Comparison of ENCODE assay signal across 8 mouse cellular contexts in the genomic region with DNA sequence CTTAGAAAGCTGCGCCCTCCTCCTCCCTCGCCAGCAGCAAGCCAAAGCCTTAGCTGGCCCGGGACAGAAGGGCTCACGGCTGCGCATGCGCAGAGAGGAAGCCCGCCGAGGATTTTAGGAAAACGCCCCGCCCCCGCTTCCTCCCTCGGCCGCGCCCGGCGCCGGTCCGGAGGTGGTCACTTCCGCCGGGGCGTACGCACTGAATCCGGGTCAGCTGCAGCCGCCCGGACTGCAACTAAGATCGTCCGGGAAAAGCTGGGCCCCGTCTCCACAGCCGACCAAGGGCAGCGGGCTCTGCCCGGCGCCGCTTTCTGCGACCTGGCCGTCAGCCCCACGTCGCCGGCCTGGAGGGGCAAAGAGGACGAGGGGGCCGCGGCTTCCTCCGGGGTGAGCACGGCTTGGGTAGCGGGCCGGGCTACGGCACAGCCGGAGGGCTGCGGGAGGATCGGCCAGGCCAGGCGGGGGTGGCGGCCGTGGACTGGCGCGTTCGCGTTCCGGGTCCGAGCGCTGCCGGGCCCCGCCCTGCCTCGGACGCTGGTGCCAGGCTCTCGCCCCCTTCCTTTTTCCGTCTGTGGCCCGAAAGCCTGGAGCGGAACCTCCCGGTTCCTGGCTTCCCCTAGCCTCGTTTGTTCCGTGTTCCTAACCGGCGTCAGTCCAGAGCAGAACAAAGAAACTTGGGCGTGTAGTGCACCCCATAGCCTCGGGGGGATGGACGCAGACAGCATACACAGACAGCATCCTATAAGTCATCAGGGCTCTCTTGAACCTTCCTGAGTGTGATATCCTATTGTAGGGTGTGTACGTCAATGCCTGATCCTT. TPM values are rescaled to one million over a fixed set of nuclear protein-coding genes. Genes with fewer than 3 reads are reported as not detected.
DNase-seq lines count a peak whose midpoint lies in the region; ATAC-seq and TF ChIP-seq lines count a peak whose summit lies in the region.

A gene (plus strand): TSS at position 164 of the 819 bp plus-strand sequence.

- H3K36me3 ChIP-seq in MEL (ENCODE audit: control insufficient read depth in 1 of 2, insufficient read depth in 2 of 2, low read length in 2 of 2) = peaks cover 0 to 21% of the 10 kb centered on the region in 2 experiments; a peak in 2 of 4 replicates
- peaks cover 5% of the 10 kb centered on the region for H3K36me3 ChIP-seq in forebrain, postnatal 0 days (ENCODE audit: insufficient read depth)
- H3K36me3 ChIP-seq in lung, embryonic 15.5 days = 0 out of 2 replicates have a peak, but pooled peaks cover under 1% of the 10 kb centered on the region

- peaks cover 14% of the 10 kb centered on the region for H3K79me2 ChIP-seq in MEL (ENCODE audit: control insufficient read depth, insufficient read depth, low read length, poor library complexity)

- H3K9me3 ChIP-seq in MEL (replicated peaks; ENCODE audit: insufficient read depth, low read length) = no peaks in the 10 kb centered on the region
- no peaks in the 10 kb centered on the region for H3K9me3 ChIP-seq in forebrain, postnatal 0 days (ENCODE audit: low read length)
- H3K9me3 ChIP-seq in lung, embryonic 15.5 days = no peaks in the 10 kb centered on the region

- peak within 1 kb of the TSS; percentile 65 for H3K27ac ChIP-seq in MEL (ENCODE audit: control insufficient read depth, low read depth, low read length)
- H3K27ac ChIP-seq in cerebellum, adult 2 months (ENCODE audit: insufficient read depth, low read length) = peak within 1 kb of the TSS; percentile 65
- H3K27ac ChIP-seq in forebrain, postnatal 0 days (ENCODE audit: low read depth, low read length) = peak within 1 kb of the TSS; percentile 90
- peak within 1 kb of the TSS; percentile 96 for H3K27ac ChIP-seq in lung, embryonic 15.5 days

- WGBS in cerebellum, adult 2 months = under 1% methylated on average over 76 of the region's 76 CpGs
- WGBS in forebrain, postnatal 0 days = under 1% methylated on average over 74 of the region's 76 CpGs
- WGBS in lung, embryonic 15.5 days = 0% methylated on average over 60 of the region's 76 CpGs

- TF ChIP-seq EP300 in MEL (IDR thresholded peaks at IDR 0.05; ENCODE audit: low read depth in 1 of 2, low read length in 2 of 2) = no peak

- peak within 1 kb of the TSS; percentile 65 for H3K4me2 ChIP-seq in forebrain, postnatal 0 days (ENCODE audit: low read depth)
- H3K4me2 ChIP-seq in lung, embryonic 15.5 days = peak within 1 kb of the TSS; percentile 57

- H3K9ac ChIP-seq in MEL (ENCODE audit: control insufficient read depth, low read depth, low read length, poor library complexity, severe bottlenecking) = peak within 1 kb of the TSS; percentile 93
- peak within 1 kb of the TSS; percentile 98 for H3K9ac ChIP-seq in forebrain, postnatal 0 days
- H3K9ac ChIP-seq in lung, embryonic 15.5 days = peak within 1 kb of the TSS; percentile 97

- TF ChIP-seq POLR2A in MEL (IDR thresholded peaks at IDR 0.05; ENCODE audit: control insufficient read depth in 1 of 2, insufficient read depth in 1 of 2, low read depth in 1 of 2, low read length in 2 of 2, poor library complexity in 1 of 2) = peak; percentile 57 to 73; a peak in 3 of 4 replicates
- TF ChIP-seq POLR2A in cerebellum, adult 2 months (IDR thresholded peaks at IDR 0.05; ENCODE audit: borderline replicate concordance, insufficient read depth, low read length) = peak; percentile 95

- TF ChIP-seq CTCF in MEL (IDR thresholded peaks at IDR 0.05 in 2 of 3, conservative IDR thresholded peaks at IDR 0.05 in 1 of 3; ENCODE audit: control insufficient read depth in 1 of 3, insufficient read depth in 1 of 3, low read depth in 2 of 3, low read length in 3 of 3, poor library complexity in 1 of 3, severe bottlenecking in 1 of 3) = no peak
- TF ChIP-seq CTCF in cerebellum, adult 2 months (IDR thresholded peaks at IDR 0.05; ENCODE audit: borderline replicate concordance, insufficient read depth, low read depth, low read length) = no peak
- TF ChIP-seq CTCF in forebrain, postnatal 0 days (IDR thresholded peaks at IDR 0.05; ENCODE audit: low read depth) = peak; percentile 20

- DNase-seq in MEL (ENCODE audit: low read depth, low spot score) = peak; percentile 93
- peak; percentile 96 to 97 for DNase-seq in cerebellum, adult 2 months
- DNase-seq in forebrain, postnatal 0 days = peak; percentile 94
- peak; percentile 99 for DNase-seq in heart, postnatal 4 days
- peak; percentile 87 to 93 for DNase-seq in layer of hippocampus, adult 8-10 months (ENCODE audit: low spot score in 2 of 2)
- DNase-seq in ovary, adult 18-20 months (ENCODE audit: low spot score) = peak; percentile 92
- DNase-seq in thymus, postnatal 0 days (ENCODE audit: low spot score) = peak; percentile 87

- H3K27me3 ChIP-seq in MEL (ENCODE audit: control insufficient read depth in 1 of 2, insufficient read depth in 2 of 2, low read length in 2 of 2) = peaks cover 0 to 2% of the 10 kb centered on the region in 2 experiments; a peak in 1 of 4 replicates
- H3K27me3 ChIP-seq in cerebellum, adult 2 months (ENCODE audit: control insufficient read depth, insufficient read depth, low read length) = no peaks in the 10 kb centered on the region
- no peaks in the 10 kb centered on the region for H3K27me3 ChIP-seq in forebrain, postnatal 0 days (ENCODE audit: insufficient read depth, low read length)
- no peaks in the 10 kb centered on the region for H3K27me3 ChIP-seq in lung, embryonic 15.5 days

- no peak for TF ChIP-seq RAD21 in MEL (IDR thresholded peaks at IDR 0.05; ENCODE audit: low read depth, low read length)

- H3K4me1 ChIP-seq in MEL (ENCODE audit: control insufficient read depth in 1 of 2, insufficient read depth in 2 of 2, low read length in 2 of 2) = peaks cover 9 to 19% of the 10 kb centered on the region in 2 experiments
- no peaks in the 10 kb centered on the region for H3K4me1 ChIP-seq in cerebellum, adult 2 months (ENCODE audit: control insufficient read depth, insufficient read depth, low read length)
- peaks cover 8% of the 10 kb centered on the region; the same call in 1 of the 2 replicates for H3K4me1 ChIP-seq in forebrain, postnatal 0 days (ENCODE audit: insufficient read depth)
- peaks cover 35% of the 10 kb centered on the region for H3K4me1 ChIP-seq in lung, embryonic 15.5 days

- peak; percentile 87 for ATAC-seq in forebrain, postnatal 0 days
- peak; percentile 93 for ATAC-seq in lung, embryonic 15.5 days (ENCODE audit: borderline replicate concordance, extremely low read depth, low FRiP score, low TSS enrichment)

- peak within 1 kb of the TSS; percentile 75 to 79 for H3K4me3 ChIP-seq in MEL (ENCODE audit: control insufficient read depth in 1 of 2, insufficient read depth in 1 of 2, low read depth in 2 of 2, low read length in 2 of 2)
- peak within 1 kb of the TSS; percentile 99 for H3K4me3 ChIP-seq in cerebellum, adult 2 months (replicated peaks; ENCODE audit: insufficient read depth, low read depth, low read length)
- peak within 1 kb of the TSS; percentile 99 for H3K4me3 ChIP-seq in forebrain, postnatal 0 days (ENCODE audit: low read depth, low read length)
- H3K4me3 ChIP-seq in lung, embryonic 15.5 days = peak within 1 kb of the TSS; percentile 88

TF ChIP-seq in MEL, 35 proteins besides CTCF, POLR2A, EP300 and RAD21 (continues in another document):
- TF ChIP-seq MAFK (IDR thresholded peaks at IDR 0.05; ENCODE audit: borderline replicate concordance, low read depth, low read length) = no peak
- TF ChIP-seq ZNF384 (IDR thresholded peaks at IDR 0.05; ENCODE audit: low read depth, low read length) = no peak
- TF ChIP-seq TAL1 (IDR thresholded peaks at IDR 0.05; ENCODE audit: low read length) = no peak
- no peak for TF ChIP-seq RCOR1 (IDR thresholded peaks at IDR 0.05; ENCODE audit: low read depth, low read length)
- no peak for TF ChIP-seq MYC (IDR thresholded peaks at IDR 0.05; ENCODE audit: low read depth, low read length)
- TF ChIP-seq JUND (IDR thresholded peaks at IDR 0.05; ENCODE audit: low read depth, low read length) = no peak
- TF ChIP-seq USF1 (IDR thresholded peaks at IDR 0.05; ENCODE audit: low read depth, low read length) = no peak
- peak; percentile 99 for TF ChIP-seq NRF1 (IDR thresholded peaks at IDR 0.05; ENCODE audit: insufficient read depth, low read depth, low read length, poor library complexity, severe bottlenecking)
- TF ChIP-seq UBTF (IDR thresholded peaks at IDR 0.05; ENCODE audit: borderline replicate concordance, insufficient read depth, low read depth, low read length) = no peak
- no peak; the same call in 1 of the 2 replicates for TF ChIP-seq MXI1 (IDR thresholded peaks at IDR 0.05; ENCODE audit: low read depth, low read length)
- no peak for TF ChIP-seq SMC3 (IDR thresholded peaks at IDR 0.05; ENCODE audit: low read depth, low read length)
- no peak for TF ChIP-seq CHD1 (IDR thresholded peaks at IDR 0.05; ENCODE audit: low read depth, low read length)
- TF ChIP-seq ZKSCAN1 (IDR thresholded peaks at IDR 0.05; ENCODE audit: low read depth, low read length) = no peak
- no peak for TF ChIP-seq GABPA (IDR thresholded peaks at IDR 0.05; ENCODE audit: low read depth, low read length)
- TF ChIP-seq POLR2AphosphoS5 (IDR thresholded peaks at IDR 0.05; ENCODE audit: borderline replicate concordance, low read depth, low read length) = no peak
- no peak for TF ChIP-seq CHD2 (IDR thresholded peaks at IDR 0.05; ENCODE audit: low read length)
- no peak for TF ChIP-seq MAX (IDR thresholded peaks at IDR 0.05; ENCODE audit: low read length)
- no peak for TF ChIP-seq POLR2AphosphoS2 (IDR thresholded peaks at IDR 0.05; ENCODE audit: low read length)
- 0 out of 2 replicates have a peak, but pooled peaks have one; percentile 1 for TF ChIP-seq SIN3A (IDR thresholded peaks at IDR 0.05; ENCODE audit: low read length)
- TF ChIP-seq KAT2A (conservative IDR thresholded peaks at IDR 0.05; ENCODE audit: low read depth, low read length) = no peak; the same call in 1 of the 2 replicates
- no peak for TF ChIP-seq MEF2A (IDR thresholded peaks at IDR 0.05; ENCODE audit: extremely low read depth, insufficient replicate concordance, low read depth, low read length, poor library complexity, severe bottlenecking)
- TF ChIP-seq E2F4 (IDR thresholded peaks at IDR 0.05; ENCODE audit: borderline replicate concordance, low read depth, low read length) = no peak

RNA-seq across cellular contexts. Expression of the gene that starts here (rescaled TPM):
- total RNA-seq in MEL (2012; rRNA removed) = 41.9 and 49.7 TPM in 2 replicates
- polyA plus RNA-seq in MEL (2012; ENCODE audit: insufficient read depth in 1 of 2, insufficient read length in 2 of 2, low read depth in 1 of 2, low replicate concordance in 2 of 2, missing spikeins in 1 of 2) = 10 to 100 TPM in 1 of 2 experiments, not detected in 1; 57.2 TPM
- polyA plus RNA-seq in cerebellum, adult 2 months (2012; rRNA removed) = 43.7 and 46.1 TPM in 2 replicates
- total RNA-seq in forebrain, postnatal 0 days (2014; rRNA removed) = 69.4 and 75.0 TPM in 2 replicates
- polyA plus RNA-seq in forebrain, postnatal 0 days (2015; fragmentation: Nextera tagmentation; extraction: Ambion mirVana) = 48.5 and 53.2 TPM in 2 replicates
- 100 to 1,000 TPM; 105 to 107 TPM for total RNA-seq in heart, postnatal 4 days (2021)
- 10 to 100 TPM; 35.7 to 50.2 (median 43.4) TPM for total RNA-seq in layer of hippocampus, adult 8-10 months (2022)
- polyA plus RNA-seq in lung, embryonic 15.5 days (2015; fragmentation: Nextera tagmentation; extraction: Ambion mirVana) = 121 and 122 TPM in 2 replicates
- polyA plus RNA-seq in thymus, postnatal 0 days (2015; fragmentation: Nextera tagmentation; extraction: Ambion mirVana) = 94.6 and 95.3 TPM in 2 replicates

Comparison
In these comparisons a context has a peak if more than half of its experiments do, and no peak if none do; other contexts are left out.
1. Peak in every context shown above with its lines: DNase-seq, ATAC-seq, H3K4me3 ChIP-seq and H3K27ac ChIP-seq.